Mouse (Mus musculus) hematopoietic multipotent progenitor cell, adult 10-12 weeks (in vitro differentiated cells): ENCODE measurements around the gene Asb3. TPM values are rescaled to one million over a fixed set of nuclear protein-coding genes. Genes with fewer than 3 reads are reported as not detected.

Source experiments
- polyA plus RNA-seq: library from polyadenylated mRNA; stranded (reverse); fragments of >175 nt; gene quantifications from 2 replicates; pipeline ENCODE4 v1.2.3, GENCODE M21; 2012; ENCODE audit warnings: low replicate concordance

Gene Asb3
- polyA plus RNA-seq: 1.3 and 1.7 TPM in 2 replicates

GRCm38 (mm10) chr11:30885171-30885871 lies at the start of gene Asb3, which contains the start of gene Gpr75:
Asb3 (plus strand) TSS chr11:30885416.
Gpr75 (plus strand) TSS chr11:30885358.

GRCm38 (mm10) chr11:30954279-30954725 lies 69.1 kb downstream of the Asb3 start, which contains the start of gene Erlec1:
Erlec1 (minus strand) TSS chr11:30954335.

GRCm38 (mm10) chr11:30985877-30986624 lies 100.8 kb downstream of the Asb3 start, which contains the start of gene Chac2:
Chac2 (minus strand) TSS chr11:30986350.

Other genes with a start within 250 kb of the Asb3 start
- gene Acyp2, start 235.8 kb upstream of the Asb3 start, polyA plus RNA-seq: 2.1 TPM in 1 of 2 replicates, not detected in the other
- 4.2 and 5.1 TPM in 2 replicates for gene Psme4, start 113.7 kb upstream of the Asb3 start, polyA plus RNA-seq
- gene Gpr75, start 58 bp upstream of the Asb3 start, polyA plus RNA-seq: not detected in 2 replicates
- gene Erlec1, start 68.9 kb downstream of the Asb3 start, polyA plus RNA-seq: 17.0 and 47.6 TPM in 2 replicates
- gene Chac2, start 100.9 kb downstream of the Asb3 start, polyA plus RNA-seq: 0.24 and 5.5 TPM in 2 replicates